Mouse (Mus musculus): ENCODE results near the gene Erbb2.

Erbb2 gene

GRCm38 (mm10) chr11:98456945-98457344 lies 44.7 kb downstream of the Erbb2 start:
- CTCF ChIA-PET: interaction anchor here (0.8 kb wide), 1 partner anchor 67 kb away, joined by 3 read pairs; no protein-coding TSS in a partner anchor

GRCm38 (mm10) chr11:98457367-98458120 lies 45.3 kb downstream of the Erbb2 start:
- CTCF ChIA-PET: interaction anchor here (0.6 to 1.2 kb wide), 3 partner anchors 9 to 91 kb away, joined by 3 read pairs; no protein-coding TSS in a partner anchor

- CTCF ChIA-PET: interaction anchor here (0.6 to 1.2 kb wide), 3 partner anchors 8 to 90 kb away, joined by 3 read pairs; no protein-coding TSS in a partner anchor
Measured at GRCm38 (mm10) chr11:98458121-98458990, 46.1 kb downstream of the Erbb2 start.

- CTCF ChIA-PET: interaction anchor here (0.7 to 0.8 kb wide), 2 partner anchors 13 to 17 kb away, joined by 3 read pairs; no protein-coding TSS in a partner anchor
Measured at GRCm38 (mm10) chr11:98459071-98459741, 46.9 kb downstream of the Erbb2 start.

GRCm38 (mm10) chr11:98459860-98460259 lies 47.6 kb downstream of the Erbb2 start:
- CTCF ChIA-PET: interaction anchor here (0.8 kb wide), 1 partner anchor 16 kb away, joined by 3 read pairs; no protein-coding TSS in a partner anchor

GRCm38 (mm10) chr11:98461109-98461720 lies 48.9 kb downstream of the Erbb2 start:
- CTCF ChIA-PET: interaction anchor here (0.5 to 1.1 kb wide), 2 partner anchors 9 to 13 kb away, joined by 3 read pairs; no protein-coding TSS in a partner anchor

GRCm38 (mm10) chr11:98462255-98462654 lies 50.0 kb downstream of the Erbb2 start:
- CTCF ChIA-PET: interaction anchor here (1.1 kb wide), 1 partner anchor 8 kb away, joined by 3 read pairs; no protein-coding TSS in a partner anchor

GRCm38 (mm10) chr11:98463911-98464310 lies 51.6 kb downstream of the Erbb2 start:
- CTCF ChIA-PET: interaction anchor here (0.7 to 1.5 kb wide), 3 partner anchors 31 to 132 kb away, joined by 3 to 12 read pairs (median 8); no protein-coding TSS in a partner anchor

- CTCF ChIA-PET: interaction anchor here (0.7 to 1.5 kb wide), 2 partner anchors 30 to 132 kb away, joined by 8 to 12 read pairs; no protein-coding TSS in a partner anchor
Measured at GRCm38 (mm10) chr11:98464516-98464915, 52.2 kb downstream of the Erbb2 start.

- CTCF ChIA-PET: interaction anchor here (0.7 kb wide), 1 partner anchor 8 kb away, joined by 3 read pairs; no protein-coding TSS in a partner anchor
Measured at GRCm38 (mm10) chr11:98469761-98470714, 57.8 kb downstream of the Erbb2 start.

- CTCF ChIA-PET: interaction anchor here (0.7 kb wide), 1 partner anchor 9 kb away, joined by 3 read pairs; no protein-coding TSS in a partner anchor
Measured at GRCm38 (mm10) chr11:98470795-98471194, 58.5 kb downstream of the Erbb2 start.

- CTCF ChIA-PET: interaction anchor here (0.6 to 1.1 kb wide), 2 partner anchors 14 to 53 kb away, joined by 3 to 4 read pairs; no protein-coding TSS in a partner anchor
Measured at GRCm38 (mm10) chr11:98472696-98473095, 60.4 kb downstream of the Erbb2 start.

- CTCF ChIA-PET: interaction anchor here (0.7 kb wide), 1 partner anchor 13 kb away, joined by 3 read pairs; no protein-coding TSS in a partner anchor
Measured at GRCm38 (mm10) chr11:98473916-98474479, 61.7 kb downstream of the Erbb2 start.

- CTCF ChIA-PET: no interaction called here
Measured at GRCm38 (mm10) chr11:98474967-98475366, 62.7 kb downstream of the Erbb2 start.

- CTCF ChIA-PET: interaction anchor here (1.3 kb wide), 1 partner anchor 16 kb away, joined by 3 read pairs; no protein-coding TSS in a partner anchor
Measured at GRCm38 (mm10) chr11:98475630-98476433, 63.6 kb downstream of the Erbb2 start.

GRCm38 (mm10) chr11:98476434-98476807 lies 64.2 kb downstream of the Erbb2 start:
- CTCF ChIA-PET: interaction anchor here (1.3 kb wide), 1 partner anchor 17 kb away, joined by 3 read pairs; no protein-coding TSS in a partner anchor

- CTCF ChIA-PET: interaction anchor here (0.6 to 0.7 kb wide), 3 partner anchors 34 to 1321 kb away, joined by 3 to 5 read pairs (median 5); no protein-coding TSS in a partner anchor
Measured at GRCm38 (mm10) chr11:98477011-98477701, 64.9 kb downstream of the Erbb2 start.

Measured in spleen, embryonic (tissue).